Mouse (Mus musculus) cerebellum, adult 8-10 months (tissue): ENCODE data around the gene Foxm1.
"Not testable (repeated sequence)": the region's sequence is repeated elsewhere in the genome, so short reads cannot be mapped to it uniquely, and the experiment has no call there.

Experiments used
- DNase-seq: peaks from one replicate; pipeline ENCODE4 v3.0.0; 2022

The Foxm1 gene

GRCm38 (mm10) chr6:128376371-128377085 lies 13.8 kb downstream of the Foxm1 start:
- DNase-seq: no peak

GRCm38 (mm10) chr6:128379636-128380035 lies 16.9 kb downstream of the Foxm1 start:
- DNase-seq: no peak

GRCm38 (mm10) chr6:128380594-128381167 lies 17.9 kb downstream of the Foxm1 start:
- not testable (repeated sequence) for DNase-seq

- no peak for DNase-seq
Measured at GRCm38 (mm10) chr6:128381254-128381653, 18.5 kb downstream of the Foxm1 start.

- no peak for DNase-seq
Measured at GRCm38 (mm10) chr6:128383752-128384151, 21.0 kb downstream of the Foxm1 start.

GRCm38 (mm10) chr6:128385026-128385425 lies 22.3 kb downstream of the Foxm1 start:
- DNase-seq: no peak

GRCm38 (mm10) chr6:128389185-128389584 lies 26.4 kb downstream of the Foxm1 start:
- no peak for DNase-seq

GRCm38 (mm10) chr6:128390683-128391082 lies 27.9 kb downstream of the Foxm1 start:
- no peak for DNase-seq

- no peak for DNase-seq
Measured at GRCm38 (mm10) chr6:128397574-128398261, 35.0 kb downstream of the Foxm1 start.

GRCm38 (mm10) chr6:128398996-128399395 lies 36.2 kb downstream of the Foxm1 start, which contains the start of gene Nrip2:
Gene Nrip2 (plus strand): TSS chr6:128399296.
- DNase-seq: no peak

GRCm38 (mm10) chr6:128399421-128400185 lies 36.8 kb downstream of the Foxm1 start:
- DNase-seq: peak; percentile 68

- no peak for DNase-seq
Measured at GRCm38 (mm10) chr6:128404708-128405107, 41.9 kb downstream of the Foxm1 start.

- DNase-seq: no peak
Measured at GRCm38 (mm10) chr6:128408544-128409125, 45.9 kb downstream of the Foxm1 start.

GRCm38 (mm10) chr6:128410305-128410704 lies 47.5 kb downstream of the Foxm1 start:
- no peak for DNase-seq

- DNase-seq: peak; percentile 85
Measured at GRCm38 (mm10) chr6:128411115-128411514, 48.3 kb downstream of the Foxm1 start.

- DNase-seq: no peak
Measured at GRCm38 (mm10) chr6:128416169-128416568, 53.4 kb downstream of the Foxm1 start.

GRCm38 (mm10) chr6:128418076-128418475 lies 55.3 kb downstream of the Foxm1 start:
- DNase-seq: no peak

GRCm38 (mm10) chr6:128421036-128421435 lies 58.3 kb downstream of the Foxm1 start:
- DNase-seq: no peak

GRCm38 (mm10) chr6:128421480-128421879 lies 58.7 kb downstream of the Foxm1 start:
- DNase-seq: no peak

GRCm38 (mm10) chr6:128423496-128424268 lies 60.9 kb downstream of the Foxm1 start:
- DNase-seq: peak; percentile 34

- peak; percentile 98 for DNase-seq
Measured at GRCm38 (mm10) chr6:128424269-128425019, 61.7 kb downstream of the Foxm1 start, which contains the start of gene Itfg2. Gene Itfg2 (minus strand): TSS chr6:128424931.
